Mouse (Mus musculus) stomach, postnatal 0 days (tissue): ENCODE measurements around the gene Lrit3. TPM values are rescaled to one million over a fixed set of nuclear protein-coding genes. Genes with fewer than 3 reads are reported as not detected.

ENCODE experiments used
- ATAC-seq: fragments of 200-750 bp; cut with Nextera tagmentation; 2 replicates; pipeline ENCODE4 v1.8.0; 2017; ENCODE audit not compliant: low FRiP score, low TSS enrichment
- DNase-seq: peaks from one replicate; pipeline ENCODE4 v3.0.0-alpha.2; 2016; ENCODE audit warnings: low spot score
- H3K27ac ChIP-seq: fragments of 300-500 bp; sonication (generic); replicated peaks from 2 replicates; pipeline ENCODE4 v1.5.1; 2014; ENCODE audit warnings: mild to moderate bottlenecking, control low read depth
- H3K27me3 ChIP-seq: fragments of 300-500 bp; sonication (generic); 2 replicates; pipeline ENCODE4 v1.6.1; 2014; ENCODE audit warnings: low read length; ENCODE audit not compliant: control insufficient read depth, insufficient read depth
- H3K36me3 ChIP-seq: fragments of 300-500 bp; sonication (generic); 2 replicates; pipeline ENCODE4 v1.6.1; 2014; ENCODE audit warnings: low read length, mixed read lengths; ENCODE audit not compliant: control insufficient read depth, insufficient read depth
- H3K4me1 ChIP-seq: fragments of 300-500 bp; sonication (generic); replicated peaks from 2 replicates; pipeline ENCODE4 v1.6.1; 2014; ENCODE audit warnings: antibody characterized with exemption; ENCODE audit not compliant: control insufficient read depth, insufficient read depth
- H3K4me2 ChIP-seq: fragments of 300-500 bp; sonication (generic); replicated peaks from 2 replicates; pipeline ENCODE4 v1.6.1; 2014; ENCODE audit warnings: low read depth, mild to moderate bottlenecking, control low read depth, moderate library complexity
- H3K4me3 ChIP-seq: fragments of 300-500 bp; sonication (generic); 2 replicates; pipeline ENCODE4 v1.5.1; 2014; ENCODE audit warnings: low read depth, low read length, control low read depth
- H3K9ac ChIP-seq: fragments of 300-500 bp; sonication (generic); 2 replicates; pipeline ENCODE4 v1.6.1; 2014; ENCODE audit warnings: mild to moderate bottlenecking, low read length, control low read depth, mixed read lengths
- H3K9me3 ChIP-seq: fragments of 300-500 bp; sonication (generic); 2 replicates; pipeline ENCODE4 v1.6.1; 2016; ENCODE audit warnings: low read length; ENCODE audit not compliant: control insufficient read depth
- CTCF ChIP-seq: IDR thresholded peaks from 2 replicates; pipeline ENCODE4 v1.5.1; 2016; ENCODE audit warnings: antibody characterized with exemption, low read depth, mild to moderate bottlenecking, moderate library complexity
- EP300 ChIP-seq: optimal IDR thresholded peaks from 2 replicates; pipeline ENCODE3; 2016; ENCODE audit warnings: antibody characterized with exemption
- WGBS: fragments of 180-500 bp; shearing (Covaris S2); extraction: QIAGEN DNeasy Blood & Tissue Kit; methylation state at CpG from one replicate; pipeline ENCODE4 v1.1.7; 2014; 5-methylcytosine and 5-hydroxymethylcytosine counted together
- polyA plus RNA-seq: library from polyadenylated mRNA; unstranded; fragments of >200 nt; fragmentation: Nextera tagmentation; extraction: Ambion mirVana; gene quantifications from 2 replicates; pipeline ENCODE4 v1.2.1, GENCODE M21; 2015

The Lrit3 gene
- polyA plus RNA-seq, 1 experiment from 2014 or later = 0.32 TPM

DNA sequence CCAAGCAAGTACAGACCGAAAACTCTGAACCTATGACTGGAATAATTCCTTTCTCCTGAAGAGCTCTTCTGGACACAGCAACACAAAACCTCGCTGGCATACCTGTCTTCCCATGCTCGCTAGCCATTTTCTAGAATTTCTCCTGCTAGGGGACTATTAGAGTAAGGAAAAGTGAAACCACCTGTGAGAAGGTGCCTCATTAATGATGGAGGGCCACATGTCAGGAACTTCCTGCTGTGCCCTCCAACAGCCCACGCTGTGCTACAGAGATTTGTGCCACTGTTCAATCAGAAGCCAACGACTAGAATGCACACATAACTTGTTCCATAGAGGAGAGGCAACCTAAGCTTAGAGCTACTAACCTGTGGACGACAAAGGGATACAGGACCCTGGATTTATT, 61.0 kb downstream of the Lrit3 start:
- TF ChIP-seq CTCF (no peak), EP300 (no peak)
- Histone ChIP-seq H3K4me3 (no peak overlapping the region), H3K36me3 (no peaks in the 10 kb centered on the region), H3K4me1 (no peaks in the 10 kb centered on the region), H3K9me3 (no peaks in the 10 kb centered on the region), H3K27me3 (no peaks in the 10 kb centered on the region), H3K9ac (no peak overlapping the region), H3K4me2 (no peak overlapping the region), H3K27ac (no peak overlapping the region)
- 79% methylated on average over 6 of the region's 6 CpGs for WGBS
- ATAC-seq = no peak
- DNase-seq = no peak

DNA sequence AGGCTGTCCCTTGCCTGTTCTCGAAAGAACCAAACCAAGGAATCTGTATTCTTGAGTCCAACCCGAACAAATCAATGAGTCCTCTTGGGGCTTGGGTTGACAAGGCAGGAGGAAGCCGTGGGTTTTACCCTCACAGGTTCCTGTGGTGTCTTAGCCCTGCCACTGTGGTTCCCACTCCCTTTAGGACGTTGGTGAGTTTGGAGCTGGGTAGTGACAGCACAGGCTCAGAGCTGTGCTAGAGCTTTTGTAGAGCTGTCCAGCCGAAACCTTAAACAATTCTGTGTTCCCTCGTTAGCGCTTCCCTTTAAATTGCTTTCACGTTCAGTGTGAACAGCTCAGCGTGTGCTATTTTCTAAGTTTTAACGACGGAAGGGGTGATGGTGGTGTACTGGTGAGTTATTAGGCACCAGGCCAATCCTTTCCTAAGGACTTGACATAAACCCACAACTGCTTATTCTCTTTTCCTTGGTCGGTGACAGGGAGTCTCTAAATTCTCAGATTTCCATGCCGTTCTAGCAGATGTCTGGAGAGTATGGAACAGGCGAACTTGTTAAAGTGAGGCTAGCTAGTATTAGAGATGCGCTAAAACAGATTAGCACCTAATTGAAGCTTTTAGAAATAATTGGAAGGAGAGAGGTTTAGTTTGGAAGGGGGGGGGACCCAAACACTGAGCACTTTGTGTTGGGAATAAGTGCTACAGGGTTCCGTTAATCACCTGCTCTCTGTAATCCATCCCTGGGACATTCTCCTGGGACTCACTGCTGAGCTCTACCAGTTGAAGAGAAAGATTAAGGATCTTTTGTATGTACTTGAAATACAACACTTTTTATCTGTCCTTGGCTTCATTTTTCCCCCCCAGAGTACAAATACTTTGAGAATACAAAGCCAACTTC, 65.3 kb downstream of the Lrit3 start:
- no peak overlapping the region for H3K9ac ChIP-seq
- no peak overlapping the region for H3K4me2 ChIP-seq
- no peak for DNase-seq
- TF ChIP-seq EP300 (no peak), CTCF (no peak)
- H3K4me3 ChIP-seq = no peak overlapping the region
- no peaks in the 10 kb centered on the region for H3K27me3 ChIP-seq
- H3K36me3 ChIP-seq = no peaks in the 10 kb centered on the region
- no peaks in the 10 kb centered on the region for H3K9me3 ChIP-seq
- H3K27ac ChIP-seq = no peak overlapping the region
- 76% methylated on average over 16 of the region's 16 CpGs for WGBS
- no peaks in the 10 kb centered on the region for H3K4me1 ChIP-seq
- no peak for ATAC-seq

Other genes starting within 250 kb of the Lrit3 start
- gene Egf, start 48.7 kb downstream of the Lrit3 start, polyA plus RNA-seq = 0.52 and 1.3 TPM in 2 replicates
- 0.05 TPM in 1 of 2 replicates, not detected in the other for gene Rrh, start 18.6 kb upstream of the Lrit3 start, polyA plus RNA-seq
- gene Gar1, start 27.4 kb upstream of the Lrit3 start, polyA plus RNA-seq = 41.0 and 48.4 TPM in 2 replicates
- gene Cfi, start 31.9 kb upstream of the Lrit3 start, polyA plus RNA-seq = 152 and 155 TPM in 2 replicates
- gene Pla2g12a, start 74.6 kb upstream of the Lrit3 start, polyA plus RNA-seq = 64.7 and 66.7 TPM in 2 replicates
- gene Casp6, start 97.4 kb upstream of the Lrit3 start, polyA plus RNA-seq = 164 and 176 TPM in 2 replicates
- 8.0 and 8.7 TPM in 2 replicates for gene Mcub, start 166.2 kb upstream of the Lrit3 start, polyA plus RNA-seq